Mouse (Mus musculus): Measurements from ENCODE around the gene Nfia. TPM values are rescaled to one million over a fixed set of nuclear protein-coding genes. Genes with fewer than 3 reads are reported as not detected.
A peak's percentile ranks its signal among the peaks of the same experiment; 100 is the strongest.

The Nfia gene
- polyA plus RNA-seq, 1 experiment from 2014 or later, result 28.6 TPM

DNA sequence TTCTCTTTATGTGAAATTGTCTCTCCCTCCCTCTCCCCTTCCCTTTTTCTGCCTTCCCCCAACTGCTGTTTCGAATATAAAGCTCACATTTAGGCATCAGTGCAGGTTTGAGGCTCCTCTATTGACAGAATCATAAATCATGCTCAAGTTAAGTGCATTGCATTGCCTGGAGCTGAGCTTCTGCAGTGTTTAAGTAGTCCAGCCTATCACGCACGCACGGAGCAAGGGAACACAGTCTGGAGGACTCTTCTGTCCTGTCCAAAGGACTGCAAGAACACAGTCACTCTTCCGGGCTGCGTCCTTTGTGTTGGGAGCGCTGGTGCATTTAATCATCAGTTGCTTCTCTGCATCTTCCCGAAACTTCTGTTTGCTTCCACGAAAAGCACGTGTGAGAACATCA, 278.2 kb downstream of the Nfia start:
- Histone ChIP-seq H3K27ac (replicated peaks) (no peak overlapping the region), H3K9me3 (no peaks in the 10 kb centered on the region), H3K4me2 (replicated peaks) (no peak overlapping the region), H3K4me3 (no peak overlapping the region), H3K27me3 (no peaks in the 10 kb centered on the region), H3K9ac (replicated peaks) (no peak overlapping the region), H3K4me1 (peaks cover 5% of the 10 kb centered on the region; the same call in 1 of the 2 replicates), H3K36me3 (no peaks in the 10 kb centered on the region)
- 54% methylated on average over 10 of the region's 10 CpGs for WGBS
- 0 out of 2 replicates have a peak, but pooled peaks have one; percentile 44 for ATAC-seq (ENCODE audit: low FRiP score, low read depth)

DNA sequence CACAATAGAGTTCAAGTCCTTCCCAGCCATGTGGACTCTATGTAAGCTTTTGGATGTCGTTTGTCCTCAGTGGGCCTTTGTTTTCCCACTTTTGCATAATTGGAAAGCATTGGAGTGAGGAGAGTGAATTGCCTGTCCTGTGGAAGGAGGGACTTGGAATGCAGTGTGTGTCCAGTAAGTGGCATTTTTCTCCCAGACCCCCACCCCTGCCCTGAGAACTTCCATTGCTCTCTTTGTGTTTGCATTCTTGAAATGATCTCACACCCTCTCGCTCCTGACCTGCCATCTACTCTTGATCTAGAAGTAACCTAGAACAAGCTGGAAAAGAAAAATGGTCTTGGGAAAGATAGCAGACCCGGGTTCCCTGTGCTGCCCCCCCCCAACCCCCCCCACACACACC, 278.8 kb downstream of the Nfia start:
- no peak overlapping the region for H3K4me2 ChIP-seq (replicated peaks)
- no peak overlapping the region for H3K4me3 ChIP-seq
- no peaks in the 10 kb centered on the region for H3K9me3 ChIP-seq
- H3K27me3 ChIP-seq, result no peaks in the 10 kb centered on the region
- no peak for ATAC-seq (ENCODE audit: low FRiP score, low read depth)
- H3K9ac ChIP-seq (replicated peaks), result no peak overlapping the region
- H3K36me3 ChIP-seq, result no peaks in the 10 kb centered on the region
- H3K27ac ChIP-seq (replicated peaks), result no peak overlapping the region
- 73% methylated on average over 3 of the region's 3 CpGs for WGBS
- H3K4me1 ChIP-seq, result peaks cover 5% of the 10 kb centered on the region; the same call in 1 of the 2 replicates

- Histone ChIP-seq H3K9ac (replicated peaks) (no peak overlapping the region), H3K27ac (replicated peaks) (no peak overlapping the region), H3K36me3 (no peaks in the 10 kb centered on the region), H3K4me1 (no peaks in the 10 kb centered on the region; the same call in 1 of the 2 replicates), H3K9me3 (no peaks in the 10 kb centered on the region), H3K4me2 (replicated peaks) (no peak overlapping the region), H3K4me3 (no peak overlapping the region), H3K27me3 (no peaks in the 10 kb centered on the region)
- 89% methylated on average over 4 of the region's 4 CpGs for WGBS
- ATAC-seq (ENCODE audit: low FRiP score, low read depth), result no peak
Observed at GRCm38 (mm10) chr4:98055036-98055435, 282.5 kb downstream of the Nfia start.

GRCm38 (mm10) chr4:98056396-98057020, 284.0 kb downstream of the Nfia start:
- no peak overlapping the region for H3K9ac ChIP-seq (replicated peaks)
- no peak overlapping the region for H3K27ac ChIP-seq (replicated peaks)
- no peak overlapping the region for H3K4me3 ChIP-seq
- H3K4me1 ChIP-seq, result no peaks in the 10 kb centered on the region
- WGBS, result 88% methylated on average over 7 of the region's 7 CpGs
- H3K36me3 ChIP-seq, result no peaks in the 10 kb centered on the region
- H3K27me3 ChIP-seq, result no peaks in the 10 kb centered on the region
- no peaks in the 10 kb centered on the region for H3K9me3 ChIP-seq
- no peak for ATAC-seq (ENCODE audit: low FRiP score, low read depth)
- H3K4me2 ChIP-seq (replicated peaks), result no peak overlapping the region

- no peak overlapping the region for H3K27ac ChIP-seq (replicated peaks)
- ATAC-seq (ENCODE audit: low FRiP score, low read depth), result no peak
- no peaks in the 10 kb centered on the region for H3K4me1 ChIP-seq
- H3K4me2 ChIP-seq (replicated peaks), result no peak overlapping the region
- 85% methylated on average over 12 of the region's 12 CpGs for WGBS
- H3K4me3 ChIP-seq, result no peak overlapping the region
- no peaks in the 10 kb centered on the region for H3K9me3 ChIP-seq
- H3K9ac ChIP-seq (replicated peaks), result no peak overlapping the region
- H3K27me3 ChIP-seq, result no peaks in the 10 kb centered on the region
- no peaks in the 10 kb centered on the region for H3K36me3 ChIP-seq
Observed at GRCm38 (mm10) chr4:98057246-98057645, 284.7 kb downstream of the Nfia start.

GRCm38 (mm10) chr4:98057721-98058120, 285.2 kb downstream of the Nfia start:
- Histone ChIP-seq H3K4me1 (no peaks in the 10 kb centered on the region), H3K4me3 (no peak overlapping the region), H3K27me3 (no peaks in the 10 kb centered on the region), H3K9ac (replicated peaks) (no peak overlapping the region), H3K36me3 (no peaks in the 10 kb centered on the region), H3K4me2 (replicated peaks) (no peak overlapping the region), H3K9me3 (no peaks in the 10 kb centered on the region), H3K27ac (replicated peaks) (no peak overlapping the region)
- no peak for ATAC-seq (ENCODE audit: low FRiP score, low read depth)
- 85% methylated on average over 4 of the region's 4 CpGs for WGBS

- no peaks in the 10 kb centered on the region for H3K9me3 ChIP-seq
- H3K4me2 ChIP-seq (replicated peaks), result no peak overlapping the region
- ATAC-seq (ENCODE audit: low FRiP score, low read depth), result no peak
- no peaks in the 10 kb centered on the region for H3K4me1 ChIP-seq
- H3K27me3 ChIP-seq, result no peaks in the 10 kb centered on the region
- H3K27ac ChIP-seq (replicated peaks), result no peak overlapping the region
- H3K36me3 ChIP-seq, result no peaks in the 10 kb centered on the region
- H3K9ac ChIP-seq (replicated peaks), result no peak overlapping the region
- H3K4me3 ChIP-seq, result no peak overlapping the region
Observed at GRCm38 (mm10) chr4:98058182-98058581, 285.6 kb downstream of the Nfia start.

GRCm38 (mm10) chr4:98060601-98061000, 288.1 kb downstream of the Nfia start:
- no peak for ATAC-seq (ENCODE audit: low FRiP score, low read depth)
- Histone ChIP-seq H3K9me3 (no peaks in the 10 kb centered on the region), H3K27me3 (no peaks in the 10 kb centered on the region), H3K9ac (replicated peaks) (no peak overlapping the region), H3K36me3 (0 out of 2 replicates have a peak, but pooled peaks cover 5% of the 10 kb centered on the region), H3K4me2 (replicated peaks) (no peak overlapping the region), H3K4me3 (no peak overlapping the region), H3K4me1 (no peaks in the 10 kb centered on the region), H3K27ac (replicated peaks) (no peak overlapping the region)
- WGBS, result 52% methylated on average over 1 of the region's 1 CpGs

DNA sequence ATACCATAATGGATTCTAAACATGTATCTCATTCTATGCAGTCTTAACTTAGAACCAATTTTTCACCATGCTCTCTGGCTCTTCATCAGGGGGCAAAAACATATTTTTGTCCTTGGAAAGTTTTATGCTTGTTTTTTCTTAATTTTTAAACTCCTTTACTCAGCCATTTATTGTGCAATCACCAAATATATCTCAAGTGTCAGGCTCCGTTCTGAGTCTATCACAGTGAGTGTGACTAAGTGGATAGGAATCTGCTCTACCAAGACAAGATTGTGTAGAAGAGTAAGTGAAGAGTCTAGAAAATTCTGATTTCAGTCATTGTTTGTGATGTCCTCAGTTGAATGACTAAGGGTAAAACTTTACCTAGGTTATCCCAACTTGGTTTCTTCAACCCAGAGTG, 288.6 kb downstream of the Nfia start:
- Histone ChIP-seq H3K4me3 (no peak overlapping the region), H3K36me3 (0 out of 2 replicates have a peak, but pooled peaks cover 8% of the 10 kb centered on the region), H3K4me2 (replicated peaks) (no peak overlapping the region), H3K4me1 (no peaks in the 10 kb centered on the region), H3K9ac (replicated peaks) (no peak overlapping the region), H3K27me3 (no peaks in the 10 kb centered on the region), H3K9me3 (no peaks in the 10 kb centered on the region), H3K27ac (replicated peaks) (no peak overlapping the region)
- no peak for ATAC-seq (ENCODE audit: low FRiP score, low read depth)
- 83% methylated on average over 1 of the region's 1 CpGs for WGBS

- Histone ChIP-seq H3K27me3 (no peaks in the 10 kb centered on the region), H3K9ac (replicated peaks) (no peak overlapping the region), H3K4me3 (no peak overlapping the region), H3K4me2 (replicated peaks) (no peak overlapping the region), H3K4me1 (no peaks in the 10 kb centered on the region), H3K9me3 (no peaks in the 10 kb centered on the region), H3K36me3 (0 out of 2 replicates have a peak, but pooled peaks cover 14% of the 10 kb centered on the region), H3K27ac (replicated peaks) (no peak overlapping the region)
- WGBS, result 84% methylated on average over 3 of the region's 3 CpGs
- ATAC-seq (ENCODE audit: low FRiP score, low read depth), result no peak
Observed at GRCm38 (mm10) chr4:98063280-98063679, 290.7 kb downstream of the Nfia start.

- no peaks in the 10 kb centered on the region for H3K9me3 ChIP-seq
- no peaks in the 10 kb centered on the region for H3K4me1 ChIP-seq
- H3K27ac ChIP-seq (replicated peaks), result no peak overlapping the region
- ATAC-seq (ENCODE audit: low FRiP score, low read depth), result no peak
- no peak overlapping the region for H3K4me3 ChIP-seq
- H3K4me2 ChIP-seq (replicated peaks), result no peak overlapping the region
- 90% methylated on average over 7 of the region's 7 CpGs for WGBS
- no peaks in the 10 kb centered on the region for H3K27me3 ChIP-seq
- H3K9ac ChIP-seq (replicated peaks), result no peak overlapping the region
- H3K36me3 ChIP-seq, result no peaks in the 10 kb centered on the region
Observed at GRCm38 (mm10) chr4:98076106-98076505, 303.6 kb downstream of the Nfia start.

DNA sequence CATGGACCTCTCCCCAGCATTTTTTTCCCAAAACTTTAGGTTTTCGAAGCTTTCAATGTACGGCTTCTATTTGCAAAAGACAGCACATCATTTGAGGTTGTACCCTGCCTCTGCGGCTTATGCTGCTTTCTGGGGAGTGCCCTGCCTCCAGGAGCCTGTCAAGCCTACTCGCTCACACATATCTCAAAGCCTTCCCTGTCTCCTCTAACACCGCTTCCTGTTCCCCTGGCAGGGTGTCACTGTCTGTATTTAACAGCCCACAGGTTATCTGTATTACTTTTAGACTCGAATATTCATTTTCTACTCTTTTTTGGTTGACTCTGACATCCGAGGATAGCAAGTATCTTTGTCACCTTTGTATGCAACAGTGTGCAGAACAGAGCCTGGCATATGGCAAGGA, 304.1 kb downstream of the Nfia start:
- H3K27ac ChIP-seq (replicated peaks), result no peak overlapping the region
- H3K4me3 ChIP-seq, result no peak overlapping the region
- ATAC-seq (ENCODE audit: low FRiP score, low read depth), result no peak
- no peak overlapping the region for H3K4me2 ChIP-seq (replicated peaks)
- no peaks in the 10 kb centered on the region for H3K4me1 ChIP-seq
- WGBS, result 87% methylated on average over 7 of the region's 7 CpGs
- no peak overlapping the region for H3K9ac ChIP-seq (replicated peaks)
- no peaks in the 10 kb centered on the region for H3K27me3 ChIP-seq
- H3K36me3 ChIP-seq, result no peaks in the 10 kb centered on the region
- H3K9me3 ChIP-seq, result no peaks in the 10 kb centered on the region

DNA sequence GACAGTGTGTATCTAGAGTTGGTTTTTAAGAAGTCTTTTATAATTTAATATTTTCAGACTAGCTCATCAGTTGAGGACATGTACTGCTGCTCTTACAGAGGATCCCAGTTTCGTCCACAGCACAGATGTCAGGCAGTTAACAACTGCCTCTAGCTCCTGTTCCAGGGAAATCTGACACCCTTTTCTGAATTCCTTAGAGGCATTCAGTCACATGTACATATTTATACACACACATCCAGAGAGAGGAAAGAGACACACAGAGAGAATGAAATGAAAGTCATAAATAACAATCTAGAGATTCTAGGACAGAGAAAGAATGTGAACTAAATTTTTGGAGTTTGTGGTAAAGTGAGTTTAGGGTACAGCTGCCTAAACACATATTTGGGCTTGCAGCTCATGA, 308.1 kb downstream of the Nfia start:
- no peaks in the 10 kb centered on the region for H3K4me1 ChIP-seq
- no peak for ATAC-seq (ENCODE audit: low FRiP score, low read depth)

More for the DNA sequence above, 308.1 kb downstream of the Nfia start:
- Histone ChIP-seq H3K27me3 (no peaks in the 10 kb centered on the region), H3K9me3 (no peaks in the 10 kb centered on the region), H3K9ac (replicated peaks) (no peak overlapping the region), H3K36me3 (no peaks in the 10 kb centered on the region; the same call in 1 of the 2 replicates), H3K27ac (replicated peaks) (no peak overlapping the region), H3K4me2 (replicated peaks) (no peak overlapping the region), H3K4me3 (no peak overlapping the region)
- WGBS, result 40% methylated on average over 1 of the region's 1 CpGs
